Mouse (Mus musculus) hindbrain, embryonic 15.5 days (tissue): ENCODE data around the gene Sult2b1. TPM values are rescaled to one million over a fixed set of nuclear protein-coding genes. Genes with fewer than 3 reads are reported as not detected.

Experiments used
- ATAC-seq: fragments of 200-750 bp; cut with Nextera tagmentation; 2 replicates; pipeline ENCODE4 v1.8.0; 2017; ENCODE audit warnings: low read depth, moderate number of reproducible peaks, moderate TSS enrichment; ENCODE audit not compliant: low FRiP score
- H3K27ac ChIP-seq: fragments of 300-500 bp; sonication (generic); replicated peaks from 2 replicates; pipeline ENCODE4 v1.5.1; 2015; ENCODE audit warnings: mild to moderate bottlenecking, inconsistent platforms
- H3K27me3 ChIP-seq: fragments of 300-500 bp; sonication (generic); 2 replicates; pipeline ENCODE4 v1.6.1; 2015; ENCODE audit warnings: control low read depth, inconsistent platforms
- H3K36me3 ChIP-seq: fragments of 300-500 bp; sonication (generic); 2 replicates; pipeline ENCODE4 v1.6.1; 2015; ENCODE audit warnings: control low read depth, inconsistent platforms
- H3K4me1 ChIP-seq: fragments of 300-500 bp; sonication (generic); replicated peaks from 2 replicates; pipeline ENCODE4 v1.6.1; 2015; ENCODE audit warnings: control low read depth, inconsistent platforms
- H3K4me2 ChIP-seq: fragments of 300-500 bp; sonication (generic); 2 replicates; pipeline ENCODE4 v1.6.1; 2015; ENCODE audit warnings: moderate library complexity, mild to moderate bottlenecking, inconsistent platforms
- H3K4me3 ChIP-seq: fragments of 300-500 bp; sonication (generic); 2 replicates; pipeline ENCODE4 v1.5.1; 2015; ENCODE audit warnings: mild to moderate bottlenecking, inconsistent platforms
- H3K9ac ChIP-seq: fragments of 300-500 bp; sonication (generic); 2 replicates; pipeline ENCODE4 v1.6.1; 2015; ENCODE audit warnings: inconsistent platforms
- H3K9me3 ChIP-seq: fragments of 300-500 bp; sonication (generic); 2 replicates; pipeline ENCODE4 v1.6.1; 2016; ENCODE audit warnings: control low read depth, inconsistent platforms
- WGBS: fragments of 180-500 bp; shearing (Covaris S2); methylation state at CpG from one replicate; pipeline ENCODE4 v1.1.7; 2015; 5-methylcytosine and 5-hydroxymethylcytosine counted together
- polyA plus RNA-seq: library from polyadenylated mRNA; unstranded; fragments of >200 nt; fragmentation: Nextera tagmentation; extraction: Ambion mirVana; gene quantifications from 2 replicates; pipeline ENCODE4 v1.2.1, GENCODE M21; 2015

Sult2b1 gene
- polyA plus RNA-seq, 1 experiment from 2014 or later = 6.3 TPM

GRCm38 (mm10) chr7:45713396-45713795, 71.1 kb downstream of the Sult2b1 start:
- no peak overlapping the region for H3K4me3 ChIP-seq
- H3K4me2 ChIP-seq = no peak overlapping the region
- ATAC-seq = no peak
- peaks cover 57% of the 10 kb centered on the region for H3K4me1 ChIP-seq
- no peaks in the 10 kb centered on the region for H3K9me3 ChIP-seq
- H3K27me3 ChIP-seq = no peaks in the 10 kb centered on the region
- H3K27ac ChIP-seq = no peak overlapping the region
- no peak overlapping the region for H3K9ac ChIP-seq
- 95% methylated on average over 16 of the region's 16 CpGs for WGBS
- peaks cover 31% of the 10 kb centered on the region for H3K36me3 ChIP-seq

- Histone ChIP-seq H3K4me3 (no peak overlapping the region), H3K9ac (no peak overlapping the region), H3K36me3 (peaks cover 31% of the 10 kb centered on the region), H3K27me3 (no peaks in the 10 kb centered on the region), H3K4me1 (peaks cover 68% of the 10 kb centered on the region), H3K4me2 (no peak overlapping the region), H3K9me3 (no peaks in the 10 kb centered on the region), H3K27ac (no peak overlapping the region)
- ATAC-seq = no peak
- 88% methylated on average over 21 of the region's 21 CpGs for WGBS
Measured at GRCm38 (mm10) chr7:45712022-45712757, 72.3 kb downstream of the Sult2b1 start.

- Histone ChIP-seq H3K9me3 (no peaks in the 10 kb centered on the region), H3K4me2 (no peak overlapping the region), H3K9ac (no peak overlapping the region), H3K27ac (no peak overlapping the region), H3K36me3 (peaks cover 31% of the 10 kb centered on the region), H3K27me3 (no peaks in the 10 kb centered on the region), H3K4me1 (peaks cover 68% of the 10 kb centered on the region), H3K4me3 (no peak overlapping the region)
- WGBS = 94% methylated on average over 24 of the region's 24 CpGs
- no peak for ATAC-seq
Measured at GRCm38 (mm10) chr7:45711316-45712021, 73.0 kb downstream of the Sult2b1 start.

- no peak overlapping the region for H3K27ac ChIP-seq
- H3K4me3 ChIP-seq = no peak overlapping the region
- H3K4me1 ChIP-seq = peaks cover 68% of the 10 kb centered on the region
- no peak overlapping the region for H3K4me2 ChIP-seq
- no peak overlapping the region; the same call in 1 of the 2 replicates for H3K9ac ChIP-seq
- no peaks in the 10 kb centered on the region for H3K27me3 ChIP-seq
- H3K36me3 ChIP-seq = peaks cover 31% of the 10 kb centered on the region
- no peak for ATAC-seq
- 94% methylated on average over 20 of the region's 20 CpGs for WGBS
- H3K9me3 ChIP-seq = no peaks in the 10 kb centered on the region
Measured at GRCm38 (mm10) chr7:45710477-45711191, 73.8 kb downstream of the Sult2b1 start.

- Histone ChIP-seq H3K27ac (peak overlapping the region; percentile 63), H3K27me3 (no peaks in the 10 kb centered on the region), H3K4me3 (no peak overlapping the region), H3K4me2 (peak overlapping the region; percentile 98), H3K36me3 (peaks cover 31% of the 10 kb centered on the region), H3K4me1 (peaks cover 70% of the 10 kb centered on the region), H3K9me3 (no peaks in the 10 kb centered on the region), H3K9ac (no peak overlapping the region; the same call in 1 of the 2 replicates)
- 58% methylated on average over 14 of the region's 14 CpGs for WGBS
- ATAC-seq = no peak
Measured at GRCm38 (mm10) chr7:45709677-45710355, 74.7 kb downstream of the Sult2b1 start.

- Histone ChIP-seq H3K4me3 (no peak overlapping the region), H3K4me1 (peaks cover 66% of the 10 kb centered on the region), H3K27me3 (no peaks in the 10 kb centered on the region), H3K9me3 (no peaks in the 10 kb centered on the region), H3K9ac (no peak overlapping the region), H3K27ac (peak overlapping the region; percentile 63; the same call in 1 of the 2 replicates), H3K4me2 (peak overlapping the region; percentile 98), H3K36me3 (peaks cover 31% of the 10 kb centered on the region)
- no peak for ATAC-seq
- WGBS = 24% methylated on average over 6 of the region's 6 CpGs
Measured at GRCm38 (mm10) chr7:45709036-45709435, 75.4 kb downstream of the Sult2b1 start.

GRCm38 (mm10) chr7:45708221-45708761, 76.2 kb downstream of the Sult2b1 start:
- no peak for ATAC-seq
- WGBS = 52% methylated on average over 13 of the region's 13 CpGs
- Histone ChIP-seq H3K4me2 (peak overlapping the region; percentile 98), H3K4me3 (no peak overlapping the region), H3K9me3 (no peaks in the 10 kb centered on the region), H3K27me3 (no peaks in the 10 kb centered on the region), H3K36me3 (peaks cover 28% of the 10 kb centered on the region), H3K9ac (no peak overlapping the region), H3K4me1 (peaks cover 68% of the 10 kb centered on the region), H3K27ac (peak overlapping the region; percentile 22)

GRCm38 (mm10) chr7:45707375-45707967, 77.0 kb downstream of the Sult2b1 start:
- whole genome bisulfite sequencing = 1% methylated on average over 27 of the region's 27 CpGs
- no peak for ATAC-seq
- H3K9ac ChIP-seq = peak overlapping the region; percentile 23; the same call in 1 of the 2 replicates

GRCm38 (mm10) chr7:45706721-45707241, 77.7 kb downstream of the Sult2b1 start:
- no peaks in the 10 kb centered on the region for H3K27me3 ChIP-seq
- under 1% methylated on average over 45 of the region's 45 CpGs for WGBS
- H3K9ac ChIP-seq = peak overlapping the region; percentile 77
- peak overlapping the region; percentile 98 for H3K4me2 ChIP-seq
- no peak for ATAC-seq
- H3K36me3 ChIP-seq = peaks cover 13% of the 10 kb centered on the region
- H3K9me3 ChIP-seq = no peaks in the 10 kb centered on the region
- peak overlapping the region; percentile 73 for H3K27ac ChIP-seq
- peaks cover 78% of the 10 kb centered on the region for H3K4me1 ChIP-seq
- H3K4me3 ChIP-seq = peak overlapping the region; percentile 61

More at GRCm38 (mm10) chr7:45707375-45707967, 77.0 kb downstream of the Sult2b1 start:
- Histone ChIP-seq H3K27ac (peak overlapping the region; percentile 73), H3K27me3 (no peaks in the 10 kb centered on the region), H3K9me3 (no peaks in the 10 kb centered on the region), H3K36me3 (peaks cover 20% of the 10 kb centered on the region), H3K4me2 (peak overlapping the region; percentile 98), H3K4me3 (peak overlapping the region; percentile 61), H3K4me1 (peaks cover 76% of the 10 kb centered on the region)

GRCm38 (mm10) chr7:45705873-45706281, 78.6 kb downstream of the Sult2b1 start:
- Histone ChIP-seq H3K36me3 (peaks cover 8% of the 10 kb centered on the region), H3K4me2 (peak overlapping the region; percentile 98), H3K9ac (peak overlapping the region; percentile 77), H3K4me3 (peak overlapping the region; percentile 61), H3K27me3 (no peaks in the 10 kb centered on the region), H3K27ac (peak overlapping the region; percentile 73; the same call in 1 of the 2 replicates), H3K9me3 (no peaks in the 10 kb centered on the region), H3K4me1 (peaks cover 86% of the 10 kb centered on the region)
- WGBS = under 1% methylated on average over 7 of the region's 7 CpGs
- ATAC-seq = no peak

GRCm38 (mm10) chr7:45705443-45705864, 79.0 kb downstream of the Sult2b1 start:
- peaks cover 4% of the 10 kb centered on the region for H3K36me3 ChIP-seq
- H3K4me1 ChIP-seq = peaks cover 87% of the 10 kb centered on the region
- WGBS = 1% methylated on average over 21 of the region's 21 CpGs
- H3K27ac ChIP-seq = peak overlapping the region; percentile 67
- no peaks in the 10 kb centered on the region for H3K27me3 ChIP-seq
- peak overlapping the region; percentile 77 for H3K9ac ChIP-seq
- no peak for ATAC-seq
- peak overlapping the region; percentile 98 for H3K4me2 ChIP-seq
- H3K9me3 ChIP-seq = no peaks in the 10 kb centered on the region
- peak overlapping the region; percentile 61 for H3K4me3 ChIP-seq
